Mouse (Mus musculus): ENCODE results near the gene 2610507B11Rik. TPM values are rescaled to one million over a fixed set of nuclear protein-coding genes. Genes with fewer than 3 reads are reported as not detected.
"Not testable (repeated sequence)": the region's sequence is repeated elsewhere in the genome, so short reads cannot be mapped to it uniquely, and the experiment has no call there.

Gene 2610507B11Rik
- polyA plus RNA-seq, 1 experiment from 2014 or later: 69.8 TPM

DNA sequence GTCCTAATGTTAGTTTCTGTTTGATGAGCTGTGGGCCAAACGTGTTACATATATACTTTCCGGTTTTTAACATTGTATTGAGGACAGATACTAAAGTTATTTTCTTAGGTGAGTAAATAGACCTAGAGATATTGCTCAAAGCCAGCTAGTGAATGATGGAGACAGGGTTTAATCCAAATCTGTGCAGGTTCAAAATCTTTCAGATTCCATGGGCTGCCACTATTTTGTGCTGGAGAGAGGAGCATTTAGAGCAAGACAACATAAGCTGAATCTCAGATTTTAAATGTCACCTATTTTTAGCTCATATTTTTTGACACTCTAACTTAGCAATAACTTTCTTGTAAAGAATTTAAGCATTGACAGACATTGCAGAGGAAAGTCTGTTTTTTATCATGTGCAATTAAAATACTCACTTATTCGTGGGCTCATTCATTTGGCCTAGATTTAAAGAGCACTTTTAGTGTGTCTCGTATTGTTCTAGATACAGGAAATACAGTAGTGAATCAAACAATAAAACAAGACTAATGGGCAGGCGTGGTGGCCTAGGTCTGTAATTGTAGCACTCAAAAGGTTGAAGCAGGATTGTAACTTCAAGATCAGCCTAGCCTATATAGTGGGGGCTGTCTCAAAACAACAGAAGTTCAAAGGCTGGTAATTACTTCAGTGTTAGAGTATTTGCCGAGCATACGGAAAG, 15.1 kb upstream of the 2610507B11Rik start:
- Histone ChIP-seq H3K4me3 (ENCODE audit: low read length) (peak overlapping the region; percentile 75), H3K9ac (replicated peaks; ENCODE audit: low read length) (peak overlapping the region; percentile 88; the same call in 1 of the 2 replicates), H3K9me3 (ENCODE audit: low read length) (no peaks in the 10 kb centered on the region), H3K27me3 (ENCODE audit: insufficient read depth, low read length) (no peaks in the 10 kb centered on the region), H3K36me3 (ENCODE audit: insufficient read depth, low read length) (peaks cover 4% of the 10 kb centered on the region), H3K27ac (ENCODE audit: low read length) (peak overlapping the region; percentile 97), H3K4me2 (replicated peaks; ENCODE audit: low read depth, low read length) (peak overlapping the region; percentile 76), H3K4me1 (ENCODE audit: insufficient read depth, low read length) (peaks cover 22% of the 10 kb centered on the region)
- no peak for ATAC-seq (ENCODE audit: low FRiP score, low TSS enrichment)
- 24% methylated on average over 7 of the region's 7 CpGs for WGBS

DNA sequence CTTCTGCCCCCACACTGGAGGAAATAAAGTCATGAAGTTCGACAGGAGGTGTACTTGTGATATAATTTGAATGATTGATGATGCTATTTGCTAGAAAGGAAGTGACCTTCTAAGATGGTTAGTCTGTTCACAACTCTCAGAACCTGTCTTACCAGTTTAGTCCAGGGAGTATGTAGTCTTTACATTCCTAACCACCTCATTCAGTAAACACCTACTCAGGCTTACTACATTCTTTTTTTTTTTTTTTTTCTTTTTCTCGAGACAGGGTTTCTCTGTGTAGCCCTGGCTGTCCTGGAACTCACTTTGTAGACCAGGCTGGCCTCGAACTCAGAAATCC, 14.6 kb upstream of the 2610507B11Rik start:
- no peaks in the 10 kb centered on the region for H3K27me3 ChIP-seq (ENCODE audit: insufficient read depth, low read length)
- peaks cover 4% of the 10 kb centered on the region for H3K36me3 ChIP-seq (ENCODE audit: insufficient read depth, low read length)
- H3K27ac ChIP-seq (ENCODE audit: low read length): no peak overlapping the region
- H3K4me1 ChIP-seq (ENCODE audit: insufficient read depth, low read length): peaks cover 22% of the 10 kb centered on the region
- WGBS: 37% methylated on average over 3 of the region's 3 CpGs
- 0 out of 2 replicates have a peak overlapping the region, but pooled peaks have one; percentile 45 for H3K9ac ChIP-seq (replicated peaks; ENCODE audit: low read length)
- no peak for ATAC-seq (ENCODE audit: low FRiP score, low TSS enrichment)
- H3K4me2 ChIP-seq (replicated peaks; ENCODE audit: low read depth, low read length): peak overlapping the region; percentile 76
- H3K9me3 ChIP-seq (ENCODE audit: low read length): no peaks in the 10 kb centered on the region
- peak overlapping the region; percentile 75 for H3K4me3 ChIP-seq (ENCODE audit: low read length)

DNA sequence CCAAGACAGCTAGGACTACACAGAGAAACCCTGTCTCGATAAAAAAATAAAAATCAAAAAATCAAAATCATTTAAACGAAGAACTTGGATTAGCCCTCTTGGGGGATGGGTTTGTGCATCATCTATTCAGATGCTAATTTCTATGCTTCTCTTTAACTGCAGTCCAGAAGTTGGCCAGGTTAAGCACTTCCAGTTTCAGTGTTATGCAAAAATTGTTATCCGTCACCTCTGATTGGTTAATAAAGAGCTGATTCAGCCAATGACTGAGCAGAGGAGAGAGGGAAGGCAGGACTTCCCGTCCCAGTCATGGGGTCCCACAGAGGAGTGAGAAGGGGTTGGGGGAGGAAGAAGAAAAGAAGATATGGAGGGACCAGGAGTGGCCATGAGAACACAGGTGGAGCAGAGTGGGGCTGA, 13.8 kb upstream of the 2610507B11Rik start:
- H3K36me3 ChIP-seq (ENCODE audit: insufficient read depth, low read length): peaks cover 10% of the 10 kb centered on the region
- no peak for ATAC-seq (ENCODE audit: low FRiP score, low TSS enrichment)
- H3K27me3 ChIP-seq (ENCODE audit: insufficient read depth, low read length): no peaks in the 10 kb centered on the region
- H3K27ac ChIP-seq (ENCODE audit: low read length): no peak overlapping the region
- 67% methylated on average over 4 of the region's 4 CpGs for WGBS
- peaks cover 22% of the 10 kb centered on the region for H3K4me1 ChIP-seq (ENCODE audit: insufficient read depth, low read length)
- H3K4me3 ChIP-seq (ENCODE audit: low read length): no peak overlapping the region; the same call in 1 of the 2 replicates
- H3K9ac ChIP-seq (replicated peaks; ENCODE audit: low read length): no peak overlapping the region
- no peaks in the 10 kb centered on the region for H3K9me3 ChIP-seq (ENCODE audit: low read length)
- H3K4me2 ChIP-seq (replicated peaks; ENCODE audit: low read depth, low read length): no peak overlapping the region

DNA sequence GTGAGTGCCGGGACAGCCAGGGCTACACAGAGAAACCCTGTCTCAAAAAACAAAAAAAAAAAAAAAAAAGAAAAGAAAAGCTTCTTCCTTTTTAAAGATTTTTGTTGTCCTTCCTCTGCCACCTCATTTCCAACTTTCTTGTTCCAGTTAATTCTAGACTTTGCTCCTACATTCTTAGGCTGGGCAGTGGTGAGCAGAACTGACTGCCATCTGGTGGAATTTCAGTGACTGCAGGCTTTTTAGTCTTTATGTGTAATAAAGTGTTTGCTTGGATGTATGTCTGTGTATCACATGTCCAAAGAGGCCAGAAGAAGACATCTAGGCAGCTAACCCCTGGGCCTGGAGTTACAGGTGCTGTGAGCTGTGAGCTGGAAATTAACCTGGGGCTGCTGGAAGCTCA, 4.9 kb upstream of the 2610507B11Rik start:
- Histone ChIP-seq H3K4me2 (replicated peaks; ENCODE audit: low read depth, low read length) (no peak overlapping the region), H3K4me1 (ENCODE audit: insufficient read depth, low read length) (no peaks in the 10 kb centered on the region), H3K4me3 (ENCODE audit: low read length) (no peak overlapping the region), H3K9ac (replicated peaks; ENCODE audit: low read length) (no peak overlapping the region), H3K27ac (ENCODE audit: low read length) (no peak overlapping the region), H3K9me3 (ENCODE audit: low read length) (no peaks in the 10 kb centered on the region), H3K27me3 (ENCODE audit: insufficient read depth, low read length) (peaks cover 7% of the 10 kb centered on the region; the same call in 1 of the 2 replicates), H3K36me3 (ENCODE audit: insufficient read depth, low read length) (peaks cover 20% of the 10 kb centered on the region)
- 88% methylated on average over 1 of the region's 1 CpGs for WGBS
- ATAC-seq (ENCODE audit: low FRiP score, low TSS enrichment): no peak

DNA sequence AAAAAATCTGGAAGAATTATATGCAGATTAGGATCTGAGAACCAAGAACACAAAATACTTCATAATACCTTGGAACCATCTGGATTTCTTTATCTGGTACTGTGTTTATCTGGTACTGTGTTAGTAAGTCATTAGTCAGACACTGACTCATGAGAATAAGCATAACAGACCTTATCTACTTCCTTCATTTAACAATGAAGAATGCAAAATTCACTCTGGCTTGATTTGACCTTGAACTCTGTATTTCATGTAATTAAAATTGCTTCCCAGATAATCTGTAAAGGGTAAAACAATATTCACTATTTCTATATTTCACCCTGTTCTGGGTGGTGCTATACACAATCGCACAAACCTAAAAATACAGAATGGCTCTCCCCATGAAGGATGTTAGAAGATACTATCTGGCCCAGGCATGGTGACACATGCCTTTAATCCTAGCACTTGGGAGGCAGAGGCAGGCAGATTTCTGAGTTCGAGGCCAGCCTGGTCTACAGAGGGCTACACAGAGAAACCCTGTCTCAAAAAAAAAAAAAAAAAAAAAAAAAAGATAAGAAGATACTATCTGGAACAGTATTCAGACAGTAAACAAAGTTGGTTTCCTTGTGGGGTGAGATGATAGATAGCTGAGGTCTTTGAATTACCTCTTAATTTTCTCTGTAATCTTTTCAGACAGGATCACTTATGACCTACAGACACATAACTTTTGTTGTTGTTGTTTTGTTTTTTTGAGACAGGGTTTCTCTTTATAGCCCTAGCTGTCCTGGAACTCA, 878 bp upstream of the 2610507B11Rik start:
- Histone ChIP-seq H3K4me2 (replicated peaks; ENCODE audit: low read depth, low read length) (peak overlapping the region; percentile 72), H3K4me1 (ENCODE audit: insufficient read depth, low read length) (peaks cover 15% of the 10 kb centered on the region), H3K27me3 (ENCODE audit: insufficient read depth, low read length) (peaks cover 7% of the 10 kb centered on the region; the same call in 1 of the 2 replicates), H3K27ac (ENCODE audit: low read length) (no peak overlapping the region), H3K4me3 (ENCODE audit: low read length) (peak overlapping the region; percentile 88), H3K9ac (replicated peaks; ENCODE audit: low read length) (no peak overlapping the region), H3K9me3 (ENCODE audit: low read length) (no peaks in the 10 kb centered on the region), H3K36me3 (ENCODE audit: insufficient read depth, low read length) (peaks cover 25% of the 10 kb centered on the region)
- ATAC-seq (ENCODE audit: low FRiP score, low TSS enrichment): no peak
- WGBS: 94% methylated on average over 2 of the region's 2 CpGs

DNA sequence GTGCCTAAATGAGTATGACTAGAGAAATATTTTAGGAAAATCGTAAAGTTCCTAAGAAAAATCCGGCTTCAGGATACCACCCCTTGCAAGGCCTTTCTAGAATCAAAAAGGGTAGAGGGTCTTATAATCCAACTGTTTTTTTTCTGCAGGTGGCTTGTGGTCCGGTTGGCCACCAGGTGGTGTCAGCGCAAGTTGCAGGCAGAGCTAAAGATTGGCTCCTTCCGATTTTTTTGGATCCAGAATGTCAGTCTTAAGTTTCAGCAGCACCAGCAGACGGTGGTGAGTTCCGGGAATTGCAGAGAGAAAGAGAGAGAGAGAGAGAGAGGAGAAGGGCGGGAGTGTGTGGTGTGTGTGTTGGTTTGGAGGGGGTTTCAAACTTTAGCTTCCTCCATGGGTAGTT, 998 bp downstream of the 2610507B11Rik start:
- H3K36me3 ChIP-seq (ENCODE audit: insufficient read depth, low read length): peaks cover 39% of the 10 kb centered on the region
- peak overlapping the region; percentile 72 for H3K4me2 ChIP-seq (replicated peaks; ENCODE audit: low read depth, low read length)
- peaks cover 15% of the 10 kb centered on the region for H3K4me1 ChIP-seq (ENCODE audit: insufficient read depth, low read length)
- H3K27me3 ChIP-seq (ENCODE audit: insufficient read depth, low read length): peaks cover 7% of the 10 kb centered on the region; the same call in 1 of the 2 replicates
- H3K9ac ChIP-seq (replicated peaks; ENCODE audit: low read length): peak overlapping the region; percentile 41
- WGBS: 3% methylated on average over 8 of the region's 8 CpGs
- no peak overlapping the region for H3K27ac ChIP-seq (ENCODE audit: low read length)
- no peak for ATAC-seq (ENCODE audit: low FRiP score, low TSS enrichment)
- no peaks in the 10 kb centered on the region for H3K9me3 ChIP-seq (ENCODE audit: low read length)
- peak overlapping the region; percentile 88 for H3K4me3 ChIP-seq (ENCODE audit: low read length)

DNA sequence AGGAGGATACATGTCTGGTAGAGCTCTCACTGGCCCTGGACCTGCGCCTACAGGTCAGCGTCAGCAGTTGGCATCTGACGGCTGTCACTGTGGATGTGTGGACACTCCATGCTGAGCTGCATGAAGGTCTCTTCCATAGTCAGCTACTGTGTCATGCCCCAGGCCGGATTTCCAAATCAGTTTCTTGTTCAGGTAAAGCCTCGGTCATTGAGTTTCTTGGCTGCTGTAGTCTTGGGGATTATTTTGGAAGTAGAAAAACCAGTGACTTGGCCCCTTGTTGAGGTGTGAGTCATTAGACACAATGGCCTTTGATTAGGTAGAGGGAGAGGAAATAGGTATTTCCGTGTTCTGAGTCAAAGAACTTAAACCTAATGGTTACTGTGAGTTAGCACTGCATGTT, 4.0 kb downstream of the 2610507B11Rik start:
- no peak overlapping the region for H3K4me3 ChIP-seq (ENCODE audit: low read length)
- no peaks in the 10 kb centered on the region for H3K9me3 ChIP-seq (ENCODE audit: low read length)
- H3K27ac ChIP-seq (ENCODE audit: low read length): no peak overlapping the region
- H3K9ac ChIP-seq (replicated peaks; ENCODE audit: low read length): no peak overlapping the region
- no peak for ATAC-seq (ENCODE audit: low FRiP score, low TSS enrichment)
- no peak overlapping the region for H3K4me2 ChIP-seq (replicated peaks; ENCODE audit: low read depth, low read length)
- WGBS: 92% methylated on average over 6 of the region's 6 CpGs
- no peaks in the 10 kb centered on the region for H3K27me3 ChIP-seq (ENCODE audit: insufficient read depth, low read length)
- H3K4me1 ChIP-seq (ENCODE audit: insufficient read depth, low read length): peaks cover 15% of the 10 kb centered on the region
- peaks cover 64% of the 10 kb centered on the region for H3K36me3 ChIP-seq (ENCODE audit: insufficient read depth, low read length)

DNA sequence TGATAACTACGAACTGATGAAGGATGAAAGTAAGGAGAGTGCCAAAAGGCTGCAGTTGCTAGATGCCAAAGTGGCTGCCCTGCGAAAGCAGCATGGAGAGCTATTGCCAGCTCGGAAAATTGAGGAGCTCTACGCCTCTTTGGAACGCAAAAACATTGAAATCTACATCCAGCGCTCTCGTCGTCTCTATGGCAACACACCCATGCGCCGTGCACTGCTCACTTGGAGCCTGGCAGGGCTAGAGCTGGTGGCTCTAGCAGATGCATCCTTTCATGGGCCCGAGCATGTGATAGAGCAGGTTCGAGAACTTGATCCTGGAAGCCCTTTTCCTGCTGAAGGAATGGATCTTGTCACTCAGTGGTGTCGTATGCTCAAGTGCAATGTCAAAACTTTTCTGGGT, 10.4 kb downstream of the 2610507B11Rik start:
- WGBS: 89% methylated on average over 13 of the region's 13 CpGs
- ATAC-seq (ENCODE audit: low FRiP score, low TSS enrichment): no peak
- Histone ChIP-seq H3K4me2 (replicated peaks; ENCODE audit: low read depth, low read length) (no peak overlapping the region), H3K36me3 (ENCODE audit: insufficient read depth, low read length) (peaks cover 85% of the 10 kb centered on the region), H3K4me3 (ENCODE audit: low read length) (no peak overlapping the region), H3K27me3 (ENCODE audit: insufficient read depth, low read length) (no peaks in the 10 kb centered on the region), H3K27ac (ENCODE audit: low read length) (no peak overlapping the region), H3K9ac (replicated peaks; ENCODE audit: low read length) (no peak overlapping the region), H3K9me3 (ENCODE audit: low read length) (no peaks in the 10 kb centered on the region), H3K4me1 (ENCODE audit: insufficient read depth, low read length) (no peaks in the 10 kb centered on the region)

DNA sequence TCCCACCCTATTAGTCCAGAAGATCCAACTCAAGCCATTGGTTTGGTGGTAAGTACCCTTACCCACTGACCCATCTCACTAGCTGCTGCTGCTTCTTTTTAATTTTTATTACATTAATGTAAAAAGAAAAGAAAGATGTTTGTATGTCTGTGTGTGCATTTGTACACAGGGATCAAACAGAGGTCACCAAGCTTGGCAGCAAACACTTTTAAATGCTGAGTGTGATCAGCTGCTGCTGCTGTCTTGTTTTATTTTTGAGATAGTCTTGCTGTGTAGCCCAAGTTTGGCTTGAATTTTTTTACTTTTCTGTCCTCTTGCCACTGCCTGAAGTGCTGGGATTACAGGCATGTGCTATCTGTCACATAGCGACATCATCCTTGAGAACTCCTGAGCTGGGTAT, 14.0 kb downstream of the 2610507B11Rik start:
- WGBS: 93% methylated on average over 1 of the region's 1 CpGs
- Histone ChIP-seq H3K36me3 (ENCODE audit: insufficient read depth, low read length) (peaks cover 89% of the 10 kb centered on the region), H3K27me3 (ENCODE audit: insufficient read depth, low read length) (no peaks in the 10 kb centered on the region), H3K4me3 (ENCODE audit: low read length) (no peak overlapping the region), H3K4me2 (replicated peaks; ENCODE audit: low read depth, low read length) (no peak overlapping the region), H3K9me3 (ENCODE audit: low read length) (no peaks in the 10 kb centered on the region), H3K27ac (ENCODE audit: low read length) (no peak overlapping the region), H3K9ac (replicated peaks; ENCODE audit: low read length) (no peak overlapping the region), H3K4me1 (ENCODE audit: insufficient read depth, low read length) (no peaks in the 10 kb centered on the region)
- no peak for ATAC-seq (ENCODE audit: low FRiP score, low TSS enrichment)

DNA sequence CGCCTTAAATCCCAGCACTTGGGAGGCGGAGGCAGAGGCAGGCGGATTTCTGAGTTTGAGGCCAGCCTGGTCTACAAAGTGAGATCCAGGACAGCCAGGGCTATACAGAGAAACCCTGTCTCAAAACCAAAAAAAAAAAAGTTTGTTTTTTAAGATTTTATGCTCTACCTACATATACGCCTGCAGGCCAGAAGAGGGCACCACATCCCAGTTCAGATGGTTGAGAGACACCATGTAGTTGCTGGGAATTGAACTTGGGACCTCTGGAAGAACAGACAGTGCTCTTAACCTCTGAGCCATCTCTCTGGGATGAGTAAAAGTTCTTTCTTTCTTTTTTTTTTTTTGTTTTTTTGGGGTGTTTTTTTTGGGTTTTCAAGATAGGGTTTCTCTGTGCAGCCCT, 14.6 kb downstream of the 2610507B11Rik start:
- H3K4me3 ChIP-seq (ENCODE audit: low read length); H3K27me3 ChIP-seq (ENCODE audit: insufficient read depth, low read length); H3K9ac ChIP-seq (replicated peaks; ENCODE audit: low read length); H3K4me2 ChIP-seq (replicated peaks; ENCODE audit: low read depth, low read length); H3K4me1 ChIP-seq (ENCODE audit: insufficient read depth, low read length); H3K9me3 ChIP-seq (ENCODE audit: low read length); ATAC-seq (ENCODE audit: low FRiP score, low TSS enrichment); H3K27ac ChIP-seq (ENCODE audit: low read length): not testable (repeated sequence)
- 95% methylated on average over 4 of the region's 4 CpGs for WGBS
- peaks cover 93% of the 10 kb centered on the region for H3K36me3 ChIP-seq (ENCODE audit: insufficient read depth, low read length)

All from kidney, embryonic 16.5 days (tissue).